Mouse (Mus musculus) heart, adult 9 months (tissue): ENCODE measurements around the gene Col11a2.

Experiments
- DNase-seq, 2 experiments: peaks; one replicate each; pipeline ENCODE4 v3.0.0; 2022; ENCODE audit warnings: low spot score in 2 of 2

The Col11a2 gene

GRCm38 (mm10) chr17:34057224-34057623 lies 18.0 kb downstream of the Col11a2 start:
- DNase-seq = no peak

GRCm38 (mm10) chr17:34068864-34069263 lies 29.6 kb downstream of the Col11a2 start:
- no peak for DNase-seq

- no peak for DNase-seq
These were observed 32.9 kb downstream of the Col11a2 start for GRCm38 (mm10) chr17:34072091-34072490.

- peak in 1 of 2 experiments; percentile 54 for DNase-seq
These were observed 36.0 kb downstream of the Col11a2 start for GRCm38 (mm10) chr17:34075271-34075670.

GRCm38 (mm10) chr17:34077549-34077948 lies 38.3 kb downstream of the Col11a2 start:
- DNase-seq = peak; percentile 31 to 59

- no peak for DNase-seq
These were observed 38.9 kb downstream of the Col11a2 start for GRCm38 (mm10) chr17:34078148-34078547.

- no peak for DNase-seq
These were observed 39.8 kb downstream of the Col11a2 start for GRCm38 (mm10) chr17:34079002-34079401.

- peak; percentile 24 to 66 for DNase-seq
These were observed 40.4 kb downstream of the Col11a2 start for GRCm38 (mm10) chr17:34079621-34080020.

GRCm38 (mm10) chr17:34083104-34083503 lies 43.9 kb downstream of the Col11a2 start:
- no peak for DNase-seq

- no peak for DNase-seq
These were observed 48.1 kb downstream of the Col11a2 start for GRCm38 (mm10) chr17:34087386-34087785.

- DNase-seq = no peak
These were observed 48.9 kb downstream of the Col11a2 start for GRCm38 (mm10) chr17:34088124-34088523.

GRCm38 (mm10) chr17:34090923-34091322 lies 51.7 kb downstream of the Col11a2 start:
- no peak for DNase-seq

GRCm38 (mm10) chr17:34092197-34092875 lies 53.1 kb downstream of the Col11a2 start, which contains the start of gene H2-Oa:
Gene H2-Oa (plus strand): TSS chr17:34092340.
- DNase-seq = no peak

GRCm38 (mm10) chr17:34093199-34093874 lies 54.1 kb downstream of the Col11a2 start:
- DNase-seq = no peak

- no peak for DNase-seq
These were observed 55.2 kb downstream of the Col11a2 start for GRCm38 (mm10) chr17:34094283-34095035.

GRCm38 (mm10) chr17:34096497-34097010 lies 57.3 kb downstream of the Col11a2 start:
- no peak for DNase-seq

GRCm38 (mm10) chr17:34097272-34097671 lies 58.0 kb downstream of the Col11a2 start:
- no peak for DNase-seq

- DNase-seq = no peak
These were observed 59.7 kb downstream of the Col11a2 start for GRCm38 (mm10) chr17:34098709-34099479.

- DNase-seq = no peak
These were observed 60.3 kb downstream of the Col11a2 start for GRCm38 (mm10) chr17:34099531-34099930.

GRCm38 (mm10) chr17:34101185-34101584 lies 61.9 kb downstream of the Col11a2 start:
- DNase-seq = no peak

GRCm38 (mm10) chr17:34101604-34102032 lies 62.4 kb downstream of the Col11a2 start:
- DNase-seq = peak; percentile 77 to 92
